Mouse (Mus musculus): ENCODE measurements around the gene Pik3ip1. TPM values are rescaled to one million over a fixed set of nuclear protein-coding genes. Genes with fewer than 3 reads are reported as not detected.
A peak's percentile ranks its signal among the peaks of the same experiment; 100 is the strongest.

Pik3ip1 gene
- polyA plus RNA-seq, 1 experiment from 2014 or later = 12.2 TPM

- H3K4me2 ChIP-seq = peak overlapping the region; percentile 89
- H3K4me1 ChIP-seq (ENCODE audit: control insufficient read depth, insufficient read depth, low read length) = peaks cover 53% of the 10 kb centered on the region
- no peaks in the 10 kb centered on the region for H3K27me3 ChIP-seq (ENCODE audit: control insufficient read depth, insufficient read depth, low read length)
- no peaks in the 10 kb centered on the region; the same call in 1 of the 2 replicates for H3K36me3 ChIP-seq (ENCODE audit: control insufficient read depth, insufficient read depth, low read length)
- no peaks in the 10 kb centered on the region for H3K9me3 ChIP-seq (replicated peaks; ENCODE audit: control insufficient read depth, low read length)
- H3K9ac ChIP-seq (ENCODE audit: low read depth, low read length) = peak overlapping the region; percentile 78
- ATAC-seq (replicated peaks; ENCODE audit: insufficient number of reproducible peaks, low FRiP score, low TSS enrichment) = peak; percentile 83
- H3K27ac ChIP-seq (ENCODE audit: low read depth, low read length) = peak overlapping the region; percentile 81
- 3% methylated on average over 27 of the region's 27 CpGs for WGBS (ENCODE audit: insufficient replicate concordance)
- peak overlapping the region; percentile 59 for H3K4me3 ChIP-seq (ENCODE audit: low read depth, low read length)
Observed at GRCm38 (mm10) chr11:3370928-3371598, 40.9 kb downstream of the Pik3ip1 start.

- Histone ChIP-seq H3K9ac (ENCODE audit: low read depth, low read length) (peak overlapping the region; percentile 73), H3K4me3 (ENCODE audit: low read depth, low read length) (peak overlapping the region; percentile 59), H3K9me3 (replicated peaks; ENCODE audit: control insufficient read depth, low read length) (no peaks in the 10 kb centered on the region), H3K36me3 (ENCODE audit: control insufficient read depth, insufficient read depth, low read length) (no peaks in the 10 kb centered on the region; the same call in 1 of the 2 replicates), H3K27ac (ENCODE audit: low read depth, low read length) (peak overlapping the region; percentile 81), H3K27me3 (ENCODE audit: control insufficient read depth, insufficient read depth, low read length) (no peaks in the 10 kb centered on the region), H3K4me2 (peak overlapping the region; percentile 89), H3K4me1 (ENCODE audit: control insufficient read depth, insufficient read depth, low read length) (peaks cover 56% of the 10 kb centered on the region)
- 20% methylated on average over 7 of the region's 7 CpGs for WGBS (ENCODE audit: insufficient replicate concordance)
- no peak for ATAC-seq (replicated peaks; ENCODE audit: insufficient number of reproducible peaks, low FRiP score, low TSS enrichment)
Observed at GRCm38 (mm10) chr11:3371599-3372295, 41.5 kb downstream of the Pik3ip1 start.

- WGBS (ENCODE audit: insufficient replicate concordance) = 26% methylated on average over 7 of the region's 7 CpGs
- Histone ChIP-seq H3K9ac (ENCODE audit: low read depth, low read length) (peak overlapping the region; percentile 56), H3K27me3 (ENCODE audit: control insufficient read depth, insufficient read depth, low read length) (no peaks in the 10 kb centered on the region), H3K4me3 (ENCODE audit: low read depth, low read length) (no peak overlapping the region), H3K9me3 (replicated peaks; ENCODE audit: control insufficient read depth, low read length) (no peaks in the 10 kb centered on the region), H3K4me1 (ENCODE audit: control insufficient read depth, insufficient read depth, low read length) (peaks cover 51% of the 10 kb centered on the region), H3K27ac (ENCODE audit: low read depth, low read length) (peak overlapping the region; percentile 90), H3K36me3 (ENCODE audit: control insufficient read depth, insufficient read depth, low read length) (peaks cover 2% of the 10 kb centered on the region; the same call in 1 of the 2 replicates), H3K4me2 (peak overlapping the region; percentile 46)
- ATAC-seq (replicated peaks; ENCODE audit: insufficient number of reproducible peaks, low FRiP score, low TSS enrichment) = peak; percentile 12; the same call in 1 of the 2 replicates
Observed at GRCm38 (mm10) chr11:3373591-3374292, 43.5 kb downstream of the Pik3ip1 start.

- Histone ChIP-seq H3K27me3 (ENCODE audit: control insufficient read depth, insufficient read depth, low read length) (no peaks in the 10 kb centered on the region), H3K9ac (ENCODE audit: low read depth, low read length) (peak overlapping the region; percentile 56), H3K27ac (ENCODE audit: low read depth, low read length) (peak overlapping the region; percentile 90), H3K36me3 (ENCODE audit: control insufficient read depth, insufficient read depth, low read length) (peaks cover 2% of the 10 kb centered on the region; the same call in 1 of the 2 replicates), H3K4me2 (peak overlapping the region; percentile 46), H3K4me1 (ENCODE audit: control insufficient read depth, insufficient read depth, low read length) (peaks cover 46% of the 10 kb centered on the region), H3K9me3 (replicated peaks; ENCODE audit: control insufficient read depth, low read length) (no peaks in the 10 kb centered on the region), H3K4me3 (ENCODE audit: low read depth, low read length) (no peak overlapping the region)
- ATAC-seq (replicated peaks; ENCODE audit: insufficient number of reproducible peaks, low FRiP score, low TSS enrichment) = peak; percentile 37; the same call in 1 of the 2 replicates
- WGBS (ENCODE audit: insufficient replicate concordance) = 8% methylated on average over 7 of the region's 7 CpGs
Observed at GRCm38 (mm10) chr11:3374293-3374645, 44.1 kb downstream of the Pik3ip1 start.

GRCm38 (mm10) chr11:3374741-3375140, 44.5 kb downstream of the Pik3ip1 start:
- Histone ChIP-seq H3K9ac (ENCODE audit: low read depth, low read length) (0 out of 2 replicates have a peak overlapping the region, but pooled peaks have one; percentile 17), H3K27me3 (ENCODE audit: control insufficient read depth, insufficient read depth, low read length) (no peaks in the 10 kb centered on the region), H3K27ac (ENCODE audit: low read depth, low read length) (peak overlapping the region; percentile 90), H3K36me3 (ENCODE audit: control insufficient read depth, insufficient read depth, low read length) (peaks cover 2% of the 10 kb centered on the region; the same call in 1 of the 2 replicates), H3K9me3 (replicated peaks; ENCODE audit: control insufficient read depth, low read length) (no peaks in the 10 kb centered on the region), H3K4me2 (peak overlapping the region; percentile 46), H3K4me3 (ENCODE audit: low read depth, low read length) (no peak overlapping the region), H3K4me1 (ENCODE audit: control insufficient read depth, insufficient read depth, low read length) (peaks cover 43% of the 10 kb centered on the region)
- WGBS (ENCODE audit: insufficient replicate concordance) = 38% methylated on average over 12 of the region's 12 CpGs
- ATAC-seq (replicated peaks; ENCODE audit: insufficient number of reproducible peaks, low FRiP score, low TSS enrichment) = no peak

- Histone ChIP-seq H3K4me3 (ENCODE audit: low read depth, low read length) (no peak overlapping the region), H3K9me3 (replicated peaks; ENCODE audit: control insufficient read depth, low read length) (no peaks in the 10 kb centered on the region), H3K27ac (ENCODE audit: low read depth, low read length) (no peak overlapping the region), H3K4me2 (no peak overlapping the region), H3K9ac (ENCODE audit: low read depth, low read length) (no peak overlapping the region), H3K4me1 (ENCODE audit: control insufficient read depth, insufficient read depth, low read length) (peaks cover 19% of the 10 kb centered on the region), H3K36me3 (ENCODE audit: control insufficient read depth, insufficient read depth, low read length) (peaks cover 7% of the 10 kb centered on the region), H3K27me3 (ENCODE audit: control insufficient read depth, insufficient read depth, low read length) (no peaks in the 10 kb centered on the region)
- ATAC-seq (replicated peaks; ENCODE audit: insufficient number of reproducible peaks, low FRiP score, low TSS enrichment) = no peak
- 65% methylated on average over 4 of the region's 4 CpGs for WGBS (ENCODE audit: insufficient replicate concordance)
Observed at GRCm38 (mm10) chr11:3379427-3379826, 49.2 kb downstream of the Pik3ip1 start.

GRCm38 (mm10) chr11:3381148-3381814, 51.1 kb downstream of the Pik3ip1 start:
- no peaks in the 10 kb centered on the region for H3K9me3 ChIP-seq (replicated peaks; ENCODE audit: control insufficient read depth, low read length)
- WGBS (ENCODE audit: insufficient replicate concordance) = 72% methylated on average over 6 of the region's 6 CpGs
- peaks cover 4% of the 10 kb centered on the region; the same call in 1 of the 2 replicates for H3K4me1 ChIP-seq (ENCODE audit: control insufficient read depth, insufficient read depth, low read length)
- no peak overlapping the region for H3K4me2 ChIP-seq
- peaks cover 7% of the 10 kb centered on the region; the same call in 1 of the 2 replicates for H3K36me3 ChIP-seq (ENCODE audit: control insufficient read depth, insufficient read depth, low read length)
- H3K27me3 ChIP-seq (ENCODE audit: control insufficient read depth, insufficient read depth, low read length) = no peaks in the 10 kb centered on the region
- H3K4me3 ChIP-seq (ENCODE audit: low read depth, low read length) = no peak overlapping the region
- no peak for ATAC-seq (replicated peaks; ENCODE audit: insufficient number of reproducible peaks, low FRiP score, low TSS enrichment)
- H3K27ac ChIP-seq (ENCODE audit: low read depth, low read length) = no peak overlapping the region
- no peak overlapping the region for H3K9ac ChIP-seq (ENCODE audit: low read depth, low read length)

Data from heart, embryonic 11.5 days (tissue).